Mouse (Mus musculus) layer of hippocampus, adult 9-10 months (tissue): ENCODE data around the gene Knop1.

Source experiments
- DNase-seq: peaks from one replicate; pipeline ENCODE4 v3.0.0; 2022; ENCODE audit warnings: low spot score

The Knop1 gene

GRCm38 (mm10) chr7:118855877-118856304, at the start of gene Knop1:
Knop1 (minus strand) TSS chr7:118856254.
- DNase-seq, result no peak

GRCm38 (mm10) chr7:118904530-118904929, 48.5 kb upstream of the Knop1 start:
- DNase-seq, result no peak

DNA sequence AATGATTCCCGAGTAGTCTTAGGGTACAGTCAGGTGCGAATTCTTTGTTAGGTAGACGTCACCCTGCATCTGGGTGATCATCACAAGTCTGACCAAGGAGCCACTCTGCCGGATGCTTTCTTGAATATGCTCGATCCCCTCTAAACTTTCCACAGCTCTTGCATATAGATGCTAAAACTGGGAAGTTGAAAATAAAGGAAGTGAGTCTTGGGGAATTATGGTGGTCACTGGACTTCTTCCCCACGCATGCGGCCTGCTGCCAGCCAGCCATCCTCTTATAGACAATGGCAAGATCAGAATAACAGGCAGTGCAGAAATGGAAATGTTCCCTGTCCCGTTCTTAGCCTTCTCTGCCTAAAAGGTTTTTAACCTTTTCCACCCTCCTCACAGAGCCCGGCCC, 47.8 kb upstream of the Knop1 start:
- DNase-seq, result no peak

GRCm38 (mm10) chr7:118902944-118903343, 46.9 kb upstream of the Knop1 start:
- DNase-seq, result no peak

GRCm38 (mm10) chr7:118900090-118900489, 44.0 kb upstream of the Knop1 start:
- DNase-seq, result no peak

DNA sequence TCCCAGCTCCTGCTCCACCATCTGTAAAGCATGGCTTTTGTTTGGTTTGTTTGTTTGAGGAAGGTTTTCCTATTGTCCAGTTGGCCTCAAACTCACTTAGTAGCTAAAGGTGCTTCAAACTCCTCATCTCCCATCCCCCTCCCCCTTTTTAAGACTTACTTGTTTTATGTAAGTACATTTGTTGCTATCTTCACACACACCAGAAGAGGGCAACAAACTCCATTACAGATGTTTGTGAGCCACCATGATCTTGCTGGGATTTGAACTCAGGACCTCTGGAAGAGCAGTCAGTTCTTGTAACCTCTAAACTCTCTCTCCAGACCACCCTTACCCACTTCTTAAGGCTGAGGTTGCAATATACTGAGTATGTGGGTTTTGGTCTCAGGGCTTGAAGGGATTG, 42.0 kb upstream of the Knop1 start:
- DNase-seq, result no peak

- DNase-seq, result no peak
These were observed 39.7 kb upstream of the Knop1 start for GRCm38 (mm10) chr7:118895469-118896450.

DNA sequence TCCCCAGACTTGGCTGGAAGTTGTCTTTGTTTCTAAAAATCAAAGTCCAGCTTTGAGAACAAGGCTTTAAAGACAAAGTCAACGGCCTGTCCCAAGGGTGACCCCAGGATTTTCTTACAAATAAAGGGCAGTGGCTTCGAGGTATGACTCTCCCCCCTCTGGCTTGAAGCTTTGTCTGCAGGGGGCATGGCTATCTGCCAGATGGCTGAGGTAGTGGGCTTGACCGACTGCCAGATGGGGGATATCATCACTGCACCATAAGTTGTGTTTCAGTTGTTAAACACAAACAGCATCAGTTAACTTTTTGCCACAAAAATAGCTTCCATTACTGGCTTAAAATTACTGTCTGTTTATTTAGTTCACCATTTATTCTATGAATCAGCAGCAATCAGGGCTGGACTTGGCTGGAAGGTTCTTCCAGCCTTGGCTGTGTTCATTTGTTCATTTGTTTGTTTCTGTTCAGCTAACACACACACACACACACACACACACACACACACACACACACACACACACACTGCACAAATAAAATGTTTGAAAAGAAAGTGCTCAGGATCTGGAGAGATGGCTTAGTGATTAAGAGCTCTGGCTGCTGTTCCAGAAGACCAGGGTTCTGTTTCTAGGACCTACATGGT, 33.1 kb upstream of the Knop1 start:
- DNase-seq, result no peak

DNA sequence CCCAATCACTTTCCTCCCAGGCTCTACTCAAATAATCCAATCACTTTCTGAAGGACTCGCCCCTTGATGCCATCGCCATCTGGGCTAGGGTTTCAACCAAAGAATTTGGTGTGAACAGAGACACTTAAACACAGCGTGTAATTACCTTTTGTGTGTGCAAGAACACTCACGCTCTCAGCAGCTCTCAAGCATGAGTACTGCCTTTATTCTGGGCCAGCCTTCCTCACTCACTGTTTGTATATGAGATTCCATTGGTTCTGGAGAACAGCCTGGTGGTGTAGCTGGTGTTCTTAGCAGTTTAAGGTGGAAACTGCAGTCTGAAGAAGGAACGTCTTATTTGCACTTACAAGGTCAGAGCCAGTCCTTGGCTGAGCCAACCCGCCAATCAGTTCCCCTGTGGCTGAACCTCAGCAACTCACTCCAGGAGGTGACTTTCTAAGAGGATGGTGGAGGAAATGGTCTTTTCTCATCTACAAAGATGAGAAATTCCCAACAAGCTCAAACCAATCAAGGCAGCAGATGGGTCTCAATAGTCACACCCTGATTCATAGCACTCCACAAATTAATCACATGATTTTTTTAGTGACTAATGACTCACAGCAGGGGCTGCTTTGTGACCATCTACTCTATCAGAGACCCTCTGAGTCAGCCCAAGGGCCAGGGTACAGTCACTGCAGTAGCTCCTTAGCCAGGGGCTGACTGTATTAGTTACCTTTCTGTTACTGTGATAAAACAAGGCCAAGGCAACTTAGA, 31.4 kb upstream of the Knop1 start:
- DNase-seq, result no peak

DNA sequence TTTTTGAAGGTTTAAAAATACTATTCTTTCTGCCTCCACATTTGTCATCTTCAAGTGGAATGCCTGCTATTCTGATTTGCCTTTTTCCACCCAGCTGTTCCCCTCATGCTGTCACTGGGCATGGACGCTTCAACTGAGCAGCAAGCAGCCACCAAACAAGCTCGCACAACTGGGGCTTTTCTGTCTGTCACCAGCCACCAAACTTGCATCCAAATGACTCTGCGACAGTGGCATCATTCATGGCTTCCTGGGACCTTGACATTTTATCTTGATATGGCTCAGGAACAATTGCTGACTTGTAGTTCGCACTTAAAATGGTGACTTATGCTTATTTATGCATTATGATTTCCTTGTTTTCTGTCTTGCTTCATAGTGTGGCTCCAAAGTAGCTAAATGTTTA, 28.9 kb upstream of the Knop1 start:
- no peak for DNase-seq

DNA sequence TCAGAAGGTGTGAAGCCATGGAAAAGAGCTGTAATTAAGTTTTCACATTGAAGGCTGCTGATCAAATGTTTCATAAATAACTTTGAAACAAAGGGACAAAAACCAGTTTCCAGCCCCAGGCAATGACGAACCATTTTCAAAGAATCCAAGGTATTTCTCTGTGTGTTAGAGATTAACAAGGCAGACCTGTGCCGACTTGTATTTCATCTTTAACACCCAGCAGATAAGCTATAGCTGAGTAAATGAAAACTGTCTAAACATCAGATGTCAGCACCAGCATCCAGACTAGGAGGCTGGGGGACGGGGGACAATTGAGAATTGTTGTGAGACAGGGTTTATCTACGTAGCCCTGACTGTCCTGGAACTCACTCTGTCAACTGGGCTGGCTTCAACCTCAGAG, 27.9 kb upstream of the Knop1 start:
- DNase-seq, result no peak

GRCm38 (mm10) chr7:118879466-118880029, 23.5 kb upstream of the Knop1 start:
- no peak for DNase-seq

GRCm38 (mm10) chr7:118865362-118865761, 9.3 kb upstream of the Knop1 start:
- DNase-seq, result no peak

GRCm38 (mm10) chr7:118858640-118859039, 2.6 kb upstream of the Knop1 start:
- no peak for DNase-seq

DNA sequence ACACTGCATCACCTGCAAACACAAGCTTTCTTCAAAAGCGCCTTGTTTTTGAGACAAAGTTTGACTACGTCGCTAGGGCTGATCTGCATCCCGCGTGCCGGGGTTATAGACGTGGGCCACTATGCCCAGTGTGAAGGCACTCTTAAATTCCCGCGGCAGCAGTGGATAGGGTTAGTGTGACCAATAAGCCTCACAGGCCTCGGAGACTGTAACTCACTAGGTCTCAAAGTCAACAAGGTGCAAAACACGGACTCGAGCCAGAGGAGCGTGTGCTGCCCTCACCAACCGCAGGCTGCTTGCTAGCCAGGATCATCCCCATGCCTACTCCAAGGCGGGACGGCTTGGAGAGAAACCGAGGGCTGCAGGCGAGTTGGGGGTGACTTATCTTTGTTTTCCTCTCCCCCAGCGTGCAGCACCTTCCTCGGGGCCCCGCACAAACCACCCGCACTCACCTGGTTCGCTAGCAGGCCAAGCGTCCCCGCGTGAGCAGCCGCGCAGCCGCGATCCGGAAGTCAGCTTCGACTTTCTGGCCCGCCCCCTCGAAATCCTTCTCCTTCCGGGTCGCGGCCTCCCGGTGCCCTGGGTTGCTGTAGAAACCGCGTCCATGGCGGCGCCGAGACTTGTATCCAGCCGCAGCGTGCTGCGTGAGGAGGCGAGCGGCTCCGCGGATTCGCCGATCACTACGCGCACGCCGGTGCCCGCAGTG, 730 bp downstream of the Knop1 start, which contains the start of gene Iqck:
Gene Iqck, plus strand, starts transcription at position 582 of the 706 bp plus-strand sequence.
- peak; percentile 66 for DNase-seq

GRCm38 (mm10) chr7:118854606-118855005, 1.4 kb downstream of the Knop1 start:
- no peak for DNase-seq

GRCm38 (mm10) chr7:118852611-118853010, 3.4 kb downstream of the Knop1 start:
- DNase-seq, result no peak

- no peak for DNase-seq
These were observed 4.5 kb downstream of the Knop1 start for GRCm38 (mm10) chr7:118851571-118851970.

GRCm38 (mm10) chr7:118850676-118851290, 5.3 kb downstream of the Knop1 start:
- DNase-seq, result no peak

DNA sequence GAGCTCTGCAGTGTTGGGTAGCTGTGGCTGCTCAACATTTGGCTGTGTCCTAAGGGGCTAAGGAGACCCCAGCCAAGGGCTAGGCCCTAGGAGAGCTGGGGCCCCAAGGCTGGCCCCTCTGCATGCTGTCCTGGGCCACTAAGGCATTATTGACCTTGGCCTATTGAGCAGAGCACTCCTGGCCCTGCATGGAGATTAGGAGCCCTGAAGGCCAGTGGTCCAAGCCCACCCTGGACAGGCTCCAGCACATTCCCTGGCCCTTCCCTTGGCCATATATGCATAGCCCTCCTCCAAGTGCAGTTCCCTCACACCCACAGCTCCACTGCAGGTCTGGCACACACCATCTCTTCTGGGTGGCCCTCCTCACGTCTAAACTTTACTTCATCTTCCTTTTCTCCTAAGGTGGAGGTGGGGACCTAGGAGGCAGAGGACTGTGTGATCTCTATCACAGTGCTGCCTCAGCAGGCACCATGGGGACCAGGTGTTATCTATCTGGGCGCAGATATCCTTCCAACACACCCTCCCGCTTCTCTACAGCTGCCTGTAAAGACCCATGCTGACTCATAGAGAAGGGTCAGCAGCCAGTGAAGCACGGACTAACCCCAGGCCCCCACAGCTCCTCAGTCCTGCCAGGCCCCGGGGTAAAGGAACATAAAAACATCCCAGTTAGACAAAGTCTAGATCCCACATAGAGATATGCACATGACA, 6.4 kb downstream of the Knop1 start:
- DNase-seq, result no peak
